Comparison of ENCODE assay signal across 26 mouse cellular contexts in genomic region chr7:30610043-30610442, GRCm38 (mm10). TPM values are rescaled to one million over a fixed set of nuclear protein-coding genes. Genes with fewer than 3 reads are reported as not detected.
DNase-seq lines count a peak whose midpoint lies in the region; ATAC-seq and TF ChIP-seq lines count a peak whose summit lies in the region.
"Had no signal": no experiment of that assay in that cellular context is flagged by ENCODE, and none has a peak within 500 bp of the region (broad histone marks: within the 10 kb centered on the region; RNA-seq: fewer than 3 reads in every experiment).

No protein-coding gene starts in this region.

- H3K9ac ChIP-seq in liver, postnatal 0 days (replicated peaks): no peak overlapping the region
- no peak overlapping the region for H3K9ac ChIP-seq in liver, embryonic 11.5 days (ENCODE audit: low read depth, low read length)
- peak overlapping the region; percentile 46; the same call in 1 of the 2 replicates for H3K9ac ChIP-seq in heart, embryonic 14.5 days (ENCODE audit: low read length)
- H3K9ac ChIP-seq in intestine, embryonic 15.5 days: no peak overlapping the region
- H3K9ac ChIP-seq in stomach, postnatal 0 days (ENCODE audit: low read length): no peak overlapping the region
- H3K9ac ChIP-seq: hindbrain, embryonic 15.5 days had no signal

- no peak overlapping the region for H3K4me2 ChIP-seq in liver, postnatal 0 days (ENCODE audit: low read depth, low read length)
- H3K4me2 ChIP-seq in liver, embryonic 11.5 days: no peak overlapping the region
- no peak overlapping the region for H3K4me2 ChIP-seq in heart, embryonic 14.5 days (ENCODE audit: low read length)
- H3K4me2 ChIP-seq in intestine, embryonic 15.5 days (replicated peaks): no peak overlapping the region
- no peak overlapping the region for H3K4me2 ChIP-seq in stomach, postnatal 0 days (replicated peaks; ENCODE audit: low read depth)
- H3K4me2 ChIP-seq: hindbrain, embryonic 15.5 days had no signal

- no peak for ATAC-seq in liver, postnatal 0 days
- no peak; the same call in 1 of the 2 replicates for ATAC-seq in liver, embryonic 11.5 days (replicated peaks; ENCODE audit: low FRiP score)
- ATAC-seq in heart, embryonic 14.5 days (ENCODE audit: insufficient number of reproducible peaks, insufficient read depth, low FRiP score, low read depth): peak; percentile 68; the same call in 1 of the 2 replicates
- peak; percentile 44 for ATAC-seq in intestine, embryonic 15.5 days
- ATAC-seq in stomach, postnatal 0 days (ENCODE audit: low FRiP score, low TSS enrichment): peak; percentile 51

- no peak for DNase-seq in liver, postnatal 0 days
- DNase-seq in liver, embryonic 11.5 days (ENCODE audit: low spot score): no peak
- peak; percentile 42 for DNase-seq in stomach, postnatal 0 days (ENCODE audit: low spot score)
- no peak for DNase-seq in kidney, adult 9 months
- DNase-seq in layer of hippocampus, postnatal 10 days (ENCODE audit: low spot score in 2 of 2): no peak
- DNase-seq in left cerebral cortex, adult 11 months (ENCODE audit: low spot score): no peak
- DNase-seq: adrenal gland, postnatal 25 days; cerebellum, adult 18-20 months; kidney, adult 18-20 months; kidney, postnatal 10 days; lung, adult 2 months; thymus, adult 2 months had no signal

- no peak overlapping the region for H3K27ac ChIP-seq in liver, postnatal 0 days (ENCODE audit: low read depth)
- no peak overlapping the region for H3K27ac ChIP-seq in liver, embryonic 11.5 days (ENCODE audit: low read depth, low read length)
- peak overlapping the region; percentile 35 to 42 for H3K27ac ChIP-seq in heart, embryonic 14.5 days (replicated peaks in 1 of 2; ENCODE audit: control insufficient read depth in 1 of 2, insufficient read depth in 1 of 2, low read depth in 2 of 2, low read length in 2 of 2)
- H3K27ac ChIP-seq in intestine, embryonic 15.5 days: peak overlapping the region; percentile 13; the same call in 1 of the 2 replicates
- no peak overlapping the region for H3K27ac ChIP-seq in stomach, postnatal 0 days (replicated peaks)
- H3K27ac ChIP-seq: embryonic facial prominence, embryonic 10.5 days; hindbrain, embryonic 15.5 days; layer of hippocampus, adult 2 months; limb, embryonic 10.5 days had no signal

- no peaks in the 10 kb centered on the region for H3K9me3 ChIP-seq in liver, postnatal 0 days (ENCODE audit: low read length)
- no peaks in the 10 kb centered on the region for H3K9me3 ChIP-seq in liver, embryonic 11.5 days (ENCODE audit: control insufficient read depth, low read length)
- H3K9me3 ChIP-seq in heart, embryonic 14.5 days (ENCODE audit: control insufficient read depth, low read length): no peaks in the 10 kb centered on the region
- no peaks in the 10 kb centered on the region for H3K9me3 ChIP-seq in intestine, embryonic 15.5 days
- no peaks in the 10 kb centered on the region for H3K9me3 ChIP-seq in stomach, postnatal 0 days (ENCODE audit: control insufficient read depth, low read length)
- H3K9me3 ChIP-seq: embryonic facial prominence, embryonic 10.5 days; hindbrain, embryonic 15.5 days; limb, embryonic 10.5 days had no signal

- no peaks in the 10 kb centered on the region for H3K27me3 ChIP-seq in liver, postnatal 0 days (ENCODE audit: insufficient read depth, low read length)
- no peaks in the 10 kb centered on the region for H3K27me3 ChIP-seq in liver, embryonic 11.5 days (replicated peaks; ENCODE audit: control insufficient read depth, insufficient read depth, low read length)
- no peaks in the 10 kb centered on the region for H3K27me3 ChIP-seq in heart, embryonic 14.5 days (ENCODE audit: control insufficient read depth, insufficient read depth, low read length)
- H3K27me3 ChIP-seq in intestine, embryonic 15.5 days (replicated peaks): no peaks in the 10 kb centered on the region
- H3K27me3 ChIP-seq in stomach, postnatal 0 days (ENCODE audit: control insufficient read depth, insufficient read depth, low read length): no peaks in the 10 kb centered on the region
- H3K27me3 ChIP-seq: hindbrain, embryonic 15.5 days had no signal

- 0 out of 2 replicates have a peak, but pooled peaks have one; percentile 3 for TF ChIP-seq CTCF in liver, postnatal 0 days (IDR thresholded peaks at IDR 0.05; ENCODE audit: low read depth)
- TF ChIP-seq CTCF in stomach, postnatal 0 days (IDR thresholded peaks at IDR 0.05; ENCODE audit: low read depth): no peak

- WGBS in liver, postnatal 0 days (ENCODE audit: insufficient replicate concordance): 47% methylated on average over 7 of the region's 7 CpGs
- 50% methylated on average over 7 of the region's 7 CpGs for WGBS in liver, embryonic 11.5 days
- WGBS in heart, embryonic 14.5 days: 28% methylated on average over 7 of the region's 7 CpGs
- whole genome bisulfite sequencing in intestine, embryonic 15.5 days: 45% methylated on average over 7 of the region's 7 CpGs
- 50% methylated on average over 7 of the region's 7 CpGs for WGBS in stomach, postnatal 0 days

- H3K4me1 ChIP-seq in liver, postnatal 0 days (ENCODE audit: insufficient read depth): 0 out of 2 replicates have a peak, but pooled peaks cover 2% of the 10 kb centered on the region
- H3K4me1 ChIP-seq in liver, embryonic 11.5 days (replicated peaks; ENCODE audit: control insufficient read depth, insufficient read depth, low read length): 0 out of 2 replicates have a peak, but pooled peaks cover 2% of the 10 kb centered on the region
- H3K4me1 ChIP-seq in heart, embryonic 14.5 days (ENCODE audit: control insufficient read depth in 2 of 2, insufficient read depth in 2 of 2, low read length in 2 of 2): peaks cover 8 to 10% of the 10 kb centered on the region in 2 experiments
- H3K4me1 ChIP-seq in intestine, embryonic 15.5 days (replicated peaks): peaks cover 20% of the 10 kb centered on the region
- H3K4me1 ChIP-seq in stomach, postnatal 0 days (replicated peaks; ENCODE audit: control insufficient read depth, insufficient read depth): no peaks in the 10 kb centered on the region
- H3K4me1 ChIP-seq: hindbrain, embryonic 15.5 days had no signal

- H3K36me3 ChIP-seq in liver, postnatal 0 days (replicated peaks; ENCODE audit: insufficient read depth, low read length): no peaks in the 10 kb centered on the region
- no peaks in the 10 kb centered on the region for H3K36me3 ChIP-seq in liver, embryonic 11.5 days (ENCODE audit: control insufficient read depth, insufficient read depth, low read length)
- H3K36me3 ChIP-seq in heart, embryonic 14.5 days (ENCODE audit: control insufficient read depth, insufficient read depth, low read length): no peaks in the 10 kb centered on the region
- no peaks in the 10 kb centered on the region for H3K36me3 ChIP-seq in intestine, embryonic 15.5 days
- H3K36me3 ChIP-seq in stomach, postnatal 0 days (ENCODE audit: control insufficient read depth, insufficient read depth, low read length): no peaks in the 10 kb centered on the region
- H3K36me3 ChIP-seq: hindbrain, embryonic 15.5 days had no signal

- TF ChIP-seq EP300 in liver, postnatal 0 days (IDR thresholded peaks at IDR 0.05; ENCODE audit: low read depth): no peak
- no peak for TF ChIP-seq EP300 in stomach, postnatal 0 days (optimal IDR thresholded peaks at IDR 0.05)

- no peak overlapping the region for H3K4me3 ChIP-seq in liver, postnatal 0 days (ENCODE audit: low read depth, low read length)
- H3K4me3 ChIP-seq in liver, embryonic 11.5 days (ENCODE audit: low read depth, low read length): no peak overlapping the region
- no peak overlapping the region for H3K4me3 ChIP-seq in heart, embryonic 14.5 days (ENCODE audit: control insufficient read depth in 1 of 2, insufficient read depth in 1 of 2, low read depth in 1 of 2, low read length in 2 of 2)
- no peak overlapping the region for H3K4me3 ChIP-seq in intestine, embryonic 15.5 days (replicated peaks)
- H3K4me3 ChIP-seq in stomach, postnatal 0 days (ENCODE audit: low read depth, low read length): no peak overlapping the region
- H3K4me3 ChIP-seq: embryonic facial prominence, embryonic 10.5 days; hindbrain, embryonic 15.5 days; layer of hippocampus, adult 2 months; limb, embryonic 10.5 days had no signal

RNA-seq across cellular contexts. Expression of gene Upk1a, which starts 2.6 kb away (rescaled TPM):
- polyA plus RNA-seq in liver, postnatal 0 days (2015; fragmentation: Nextera tagmentation; extraction: Ambion mirVana): 0.07 and 0.14 TPM in 2 replicates
- polyA plus RNA-seq in liver, embryonic 11.5 days (2014; fragmentation: Nextera tagmentation; extraction: Ambion mirVana): 0.66 and 1.5 TPM in 2 replicates
- 0.32 TPM in 1 of 2 replicates, not detected in the other for polyA plus RNA-seq in heart, embryonic 14.5 days (2014; fragmentation: Nextera tagmentation; extraction: Ambion mirVana)
- polyA plus RNA-seq in intestine, embryonic 15.5 days (2015; fragmentation: Nextera tagmentation; extraction: Ambion mirVana): 8.5 and 10.0 TPM in 2 replicates
- polyA plus RNA-seq in stomach, postnatal 0 days (2015; fragmentation: Nextera tagmentation; extraction: Ambion mirVana): 0.71 and 0.92 TPM in 2 replicates
- under 1 TPM; 0.22 to 0.34 TPM for total RNA-seq in layer of hippocampus, postnatal 10 days (2021)
- total RNA-seq: common myeloid progenitor, adult 5-6 weeks; granulocyte monocyte progenitor cell, adult 5-6 weeks; liver, adult 2 months had no signal

RNA-seq across cellular contexts. Expression of gene Zbtb32, which starts 11.3 kb away (rescaled TPM):
- 0.53 and 1.2 TPM in 2 replicates for polyA plus RNA-seq in liver, postnatal 0 days (2015; fragmentation: Nextera tagmentation; extraction: Ambion mirVana)
- 0.25 and 0.62 TPM in 2 replicates for polyA plus RNA-seq in liver, embryonic 11.5 days (2014; fragmentation: Nextera tagmentation; extraction: Ambion mirVana)
- 0.11 and 0.19 TPM in 2 replicates for polyA plus RNA-seq in heart, embryonic 14.5 days (2014; fragmentation: Nextera tagmentation; extraction: Ambion mirVana)
- 0.87 and 1.6 TPM in 2 replicates for polyA plus RNA-seq in intestine, embryonic 15.5 days (2015; fragmentation: Nextera tagmentation; extraction: Ambion mirVana)
- polyA plus RNA-seq in stomach, postnatal 0 days (2015; fragmentation: Nextera tagmentation; extraction: Ambion mirVana): 1.6 and 1.8 TPM in 2 replicates
- total RNA-seq in layer of hippocampus, postnatal 10 days (2021): not detected
- total RNA-seq: gastrocnemius, adult 8-10 months; granulocyte monocyte progenitor cell, adult 5-6 weeks; layer of hippocampus, adult 2 months; left cerebral cortex, adult 8-10 months had no signal
- polyA plus RNA-seq: neural tube, embryonic 11.5 days had no signal

RNA-seq across cellular contexts. Expression of gene Cox6b1, which starts 15.9 kb away (rescaled TPM):
- 995 and 998 TPM in 2 replicates for polyA plus RNA-seq in liver, postnatal 0 days (2015; fragmentation: Nextera tagmentation; extraction: Ambion mirVana)
- 809 and 909 TPM in 2 replicates for polyA plus RNA-seq in liver, embryonic 11.5 days (2014; fragmentation: Nextera tagmentation; extraction: Ambion mirVana)
- 2,519 and 2,589 TPM in 2 replicates for polyA plus RNA-seq in heart, embryonic 14.5 days (2014; fragmentation: Nextera tagmentation; extraction: Ambion mirVana)
- polyA plus RNA-seq in intestine, embryonic 15.5 days (2015; fragmentation: Nextera tagmentation; extraction: Ambion mirVana): 1,191 and 1,300 TPM in 2 replicates
- 1,340 and 1,422 TPM in 2 replicates for polyA plus RNA-seq in stomach, postnatal 0 days (2015; fragmentation: Nextera tagmentation; extraction: Ambion mirVana)
- total RNA-seq in layer of hippocampus, postnatal 10 days (2021): 100 to 1,000 TPM; 719 to 852 TPM

RNA-seq across cellular contexts. Expression of gene Kmt2b, which starts 21.5 kb away (rescaled TPM):
- 1.9 and 3.1 TPM in 2 replicates for polyA plus RNA-seq in liver, postnatal 0 days (2015; fragmentation: Nextera tagmentation; extraction: Ambion mirVana)
- polyA plus RNA-seq in liver, embryonic 11.5 days (2014; fragmentation: Nextera tagmentation; extraction: Ambion mirVana): 7.4 and 11.4 TPM in 2 replicates
- polyA plus RNA-seq in heart, embryonic 14.5 days (2014; fragmentation: Nextera tagmentation; extraction: Ambion mirVana): 8.0 and 9.7 TPM in 2 replicates
- polyA plus RNA-seq in intestine, embryonic 15.5 days (2015; fragmentation: Nextera tagmentation; extraction: Ambion mirVana): 6.5 and 7.2 TPM in 2 replicates
- polyA plus RNA-seq in stomach, postnatal 0 days (2015; fragmentation: Nextera tagmentation; extraction: Ambion mirVana): 3.3 and 3.7 TPM in 2 replicates
- 10 to 100 TPM; 57.8 to 59.8 TPM for total RNA-seq in layer of hippocampus, postnatal 10 days (2021)

RNA-seq across cellular contexts. Expression of gene Etv2, which starts 25.6 kb away (rescaled TPM):
- not detected in 2 replicates for polyA plus RNA-seq in liver, postnatal 0 days (2015; fragmentation: Nextera tagmentation; extraction: Ambion mirVana)
- 0.16 and 0.17 TPM in 2 replicates for polyA plus RNA-seq in liver, embryonic 11.5 days (2014; fragmentation: Nextera tagmentation; extraction: Ambion mirVana)
- polyA plus RNA-seq in heart, embryonic 14.5 days (2014; fragmentation: Nextera tagmentation; extraction: Ambion mirVana): 0.19 TPM in 1 of 2 replicates, not detected in the other
- polyA plus RNA-seq in intestine, embryonic 15.5 days (2015; fragmentation: Nextera tagmentation; extraction: Ambion mirVana): not detected in 2 replicates
- not detected in 2 replicates for polyA plus RNA-seq in stomach, postnatal 0 days (2015; fragmentation: Nextera tagmentation; extraction: Ambion mirVana)
- not detected for total RNA-seq in layer of hippocampus, postnatal 10 days (2021)
- total RNA-seq: adrenal gland, postnatal 25 days; common myeloid progenitor, adult 5-6 weeks; gastrocnemius, adult 8-10 months; granulocyte monocyte progenitor cell, adult 5-6 weeks; layer of hippocampus, adult 2 months; left cerebral cortex, adult 8-10 months had no signal
- polyA plus RNA-seq: forebrain, embryonic 11.5 days; hindbrain, embryonic 15.5 days; liver, adult 2 months; lung, adult 2 months; neural tube, embryonic 11.5 days; thymus, adult 2 months; urinary bladder, adult 2 months had no signal

Comparison
In these comparisons a context has a peak if more than half of its experiments do, and no peak if none do; other contexts are left out.
1. ATAC-seq: peak in heart, embryonic 14.5 days (single experiment), intestine, embryonic 15.5 days (single experiment) and stomach, postnatal 0 days (single experiment); none in liver, postnatal 0 days (single experiment) and liver, embryonic 11.5 days (single experiment).
2. H3K27ac ChIP-seq: peak in heart, embryonic 14.5 days (2 of 2) and intestine, embryonic 15.5 days (single experiment); none in liver, postnatal 0 days (single experiment), liver, embryonic 11.5 days (single experiment) and stomach, postnatal 0 days (single experiment).